Mouse (Mus musculus) monocyte, adult 2 months (primary cell): ENCODE data around the gene Lyst.
"Not testable (repeated sequence)": the region's sequence is repeated elsewhere in the genome, so short reads cannot be mapped to it uniquely, and the experiment has no call there.

Experiments
- DNase-seq, 2 experiments: peaks; one replicate each; pipeline ENCODE4 v3.0.0; 2022; ENCODE audit warnings: low spot score in 2 of 2, low read depth in 1 of 2

Lyst gene

DNA sequence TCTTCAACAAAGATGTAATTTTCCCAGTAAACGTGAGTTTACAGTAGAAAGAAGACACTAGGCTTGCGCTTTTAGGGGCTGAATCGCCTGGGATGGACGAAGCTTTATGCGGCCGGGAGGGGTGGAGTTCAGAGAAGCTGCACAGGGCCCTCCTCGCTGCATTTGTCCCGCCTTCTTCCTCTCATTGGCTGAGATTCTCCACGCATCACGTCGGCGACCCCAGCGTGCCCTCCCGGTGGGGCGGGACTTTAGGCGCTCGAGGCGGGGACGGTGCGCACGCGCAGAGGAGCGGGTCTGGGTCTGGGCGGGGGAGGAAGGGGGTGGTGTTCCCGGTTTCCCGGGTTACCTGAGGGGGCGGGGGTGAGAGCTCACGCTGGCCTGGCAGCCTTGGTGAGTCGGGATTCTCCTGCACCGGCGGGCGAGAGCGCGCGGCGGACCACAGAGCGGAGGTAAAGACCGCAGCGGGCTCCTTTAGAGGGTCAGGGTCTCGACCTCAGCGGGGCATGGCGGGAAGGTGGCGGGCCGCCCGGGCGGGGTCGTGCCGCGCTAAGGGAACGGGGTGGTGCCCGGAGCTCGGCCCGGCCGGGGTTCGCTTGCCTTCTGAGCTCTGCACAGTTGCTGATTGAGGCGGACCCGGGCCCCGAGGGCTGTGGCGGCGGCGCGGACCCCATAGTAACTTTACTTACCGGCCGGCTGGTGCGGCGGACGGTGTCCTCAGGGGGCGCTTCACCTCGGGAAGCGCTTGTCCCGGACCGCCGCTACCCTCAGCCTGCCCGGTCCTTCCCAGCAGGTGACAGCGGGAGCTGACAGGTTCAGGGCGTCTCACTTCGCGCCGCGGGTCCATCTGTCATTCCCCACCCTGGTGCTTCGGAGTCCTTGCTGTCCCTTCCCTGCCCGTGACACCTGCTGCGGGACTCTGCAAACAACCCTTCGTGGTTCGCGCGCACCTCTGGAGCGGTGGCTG is at the start of gene Lyst:
Lyst (plus strand) TSS at position 350 of the 964 bp plus-strand sequence.
- peak; percentile 93 to 94 for DNase-seq

DNA sequence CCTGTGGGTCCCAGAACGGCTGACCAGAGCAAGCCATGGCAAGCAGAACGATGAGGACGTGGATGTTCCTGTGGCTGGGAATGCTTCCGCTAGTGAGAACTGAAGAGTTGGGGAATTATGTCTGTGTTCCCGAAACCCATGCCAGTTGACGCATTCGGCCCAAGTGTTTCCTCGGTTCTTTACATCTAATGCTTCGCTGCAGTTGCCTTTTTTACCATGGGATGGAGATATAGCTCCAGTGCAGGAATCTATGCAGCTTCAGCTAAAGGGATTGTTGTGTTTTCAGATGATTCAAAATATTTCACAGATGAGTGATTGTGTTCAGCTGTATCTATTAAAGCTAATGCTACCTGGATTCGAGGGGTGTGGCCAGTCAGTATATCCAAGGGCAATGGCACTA is 47.1 kb upstream of the Lyst start:
- DNase-seq: not testable (repeated sequence)

DNA sequence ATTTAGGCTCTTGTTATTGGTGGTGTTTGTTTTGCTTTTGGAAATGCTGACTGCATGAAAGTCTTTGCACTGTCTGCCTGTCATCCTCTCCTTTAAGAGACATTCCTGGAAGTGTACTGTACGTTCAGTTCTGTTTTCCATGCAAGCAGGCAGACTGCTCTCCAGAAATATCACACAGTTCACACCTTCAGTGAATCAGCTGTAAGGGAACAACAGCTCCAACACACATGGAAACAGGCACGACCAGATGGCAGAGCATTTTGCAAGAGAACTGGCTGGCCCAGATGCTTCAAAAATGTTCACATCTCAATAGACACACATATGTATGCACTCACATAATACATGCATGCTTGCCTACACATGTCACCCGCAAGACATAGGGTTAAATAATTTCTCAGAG is 43.4 kb upstream of the Lyst start:
- DNase-seq: no peak

DNA sequence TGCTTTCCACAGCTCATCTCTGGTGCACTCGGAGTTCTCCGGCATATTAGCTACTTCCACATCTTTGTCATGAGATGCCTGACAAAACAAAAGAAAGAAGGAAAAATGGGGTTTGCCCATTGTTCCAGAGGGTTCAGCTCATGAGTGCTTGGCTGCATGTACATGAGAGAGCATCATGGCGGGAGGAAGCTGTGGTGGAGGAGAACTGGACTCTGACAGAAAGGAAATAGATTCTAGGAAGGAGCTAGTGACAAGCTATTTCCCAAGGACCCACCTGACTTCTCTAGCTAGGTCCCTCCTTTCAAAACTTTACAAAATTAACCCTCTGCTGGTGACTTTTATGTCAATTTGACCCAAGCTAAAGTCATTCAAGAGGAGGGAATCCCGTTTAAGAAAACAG is 42.3 kb upstream of the Lyst start:
- no peak for DNase-seq

DNA sequence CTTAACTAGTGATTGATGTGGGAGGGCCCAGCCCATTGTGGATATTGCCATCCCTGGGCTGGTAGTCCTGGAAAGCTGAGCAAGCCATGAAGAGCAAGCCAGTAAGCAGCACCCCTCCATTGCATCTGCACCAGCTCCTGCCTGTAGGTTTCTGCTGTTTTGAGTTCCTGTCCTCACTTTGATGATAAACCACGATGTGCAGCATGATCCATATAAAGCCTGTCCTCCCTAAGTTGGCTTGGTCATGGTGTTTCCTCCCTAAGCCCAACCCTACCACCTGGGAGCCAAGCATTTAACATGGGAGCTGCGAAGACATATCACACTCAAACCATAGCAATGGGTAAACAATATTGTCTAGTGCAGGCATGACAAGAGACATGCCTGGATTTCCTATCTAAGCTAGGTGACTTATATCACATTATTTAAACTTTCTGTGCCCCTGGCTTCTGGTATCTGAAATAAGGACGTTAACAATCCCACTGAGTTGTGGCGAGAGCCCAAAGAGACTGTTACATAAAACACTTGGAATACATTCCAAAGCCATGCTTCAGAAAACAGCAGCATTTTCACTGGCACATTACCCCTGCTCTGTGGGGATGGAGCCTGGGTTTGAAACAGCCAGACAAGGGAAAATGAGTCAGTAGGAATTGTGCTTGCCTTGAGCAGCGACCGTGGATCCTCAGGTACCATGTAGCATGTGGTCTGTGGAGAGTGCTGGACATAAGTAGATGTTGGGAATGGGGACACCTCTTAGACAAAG is 41.6 kb upstream of the Lyst start:
- no peak for DNase-seq

DNA sequence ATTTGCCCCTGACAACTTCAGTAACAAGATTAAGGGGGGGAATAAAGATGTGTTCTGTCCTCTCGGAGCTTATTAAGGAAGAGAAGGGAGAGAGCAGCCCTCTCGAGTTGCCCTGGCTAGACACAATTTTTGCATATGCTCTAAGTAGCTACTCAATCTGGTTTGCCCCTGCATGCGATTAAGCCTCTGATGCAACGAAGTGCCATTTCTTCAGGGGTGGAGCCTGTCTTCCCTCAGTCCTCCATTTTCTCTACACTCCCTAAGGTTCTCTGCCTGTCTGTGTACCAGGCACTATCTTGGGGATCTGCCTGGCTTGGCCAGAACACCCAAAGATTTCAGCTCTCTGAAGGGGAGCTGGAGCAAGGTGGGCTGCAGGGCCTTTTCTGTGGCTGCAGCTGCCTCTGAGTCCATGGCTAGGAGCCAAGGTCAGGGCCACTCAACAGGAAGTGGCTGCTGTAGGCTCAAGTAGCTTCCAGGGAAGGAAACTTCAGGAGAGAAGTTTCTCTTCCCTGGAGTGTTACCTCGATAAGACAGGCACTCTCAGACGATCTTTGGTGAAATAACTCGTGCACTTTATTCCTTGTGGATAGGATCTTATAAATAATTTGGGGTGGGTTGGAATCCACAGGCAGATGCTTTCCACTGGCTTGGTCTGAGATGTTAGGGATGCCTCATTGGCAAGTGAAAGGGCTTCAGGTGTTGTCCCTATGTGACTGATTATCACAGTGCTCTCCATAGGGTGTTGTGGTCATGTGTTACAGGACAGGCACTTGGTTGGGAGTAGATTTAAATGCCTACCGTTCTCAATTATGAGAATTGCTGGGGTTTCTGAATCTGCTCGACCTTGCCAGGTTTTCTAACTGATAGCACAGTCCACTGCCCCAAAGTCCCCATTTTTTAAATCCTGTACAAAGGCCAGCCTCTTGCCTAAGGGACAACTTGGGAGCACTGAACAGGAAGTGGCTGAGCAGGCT is 40.2 kb upstream of the Lyst start:
- no peak for DNase-seq

DNA sequence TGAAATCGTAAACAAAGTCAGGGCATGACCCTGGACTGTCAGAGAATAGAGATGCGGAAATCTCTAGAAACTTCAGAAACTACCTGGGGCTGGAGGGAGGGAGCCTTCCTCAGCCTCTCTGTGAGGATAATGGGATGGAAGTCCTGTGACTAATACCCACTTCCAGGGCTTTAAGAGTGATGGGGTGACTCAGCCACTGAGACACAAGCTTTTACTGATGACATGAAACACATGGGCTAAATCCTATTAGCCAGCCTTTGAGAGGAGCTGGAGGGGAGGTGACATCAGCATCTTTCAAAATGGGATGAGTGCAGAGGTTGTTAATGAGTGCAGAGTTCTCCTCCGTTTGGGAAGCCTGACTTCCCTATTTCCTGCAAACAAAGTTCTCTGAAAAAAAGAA is 38.2 kb upstream of the Lyst start:
- no peak for DNase-seq

DNA sequence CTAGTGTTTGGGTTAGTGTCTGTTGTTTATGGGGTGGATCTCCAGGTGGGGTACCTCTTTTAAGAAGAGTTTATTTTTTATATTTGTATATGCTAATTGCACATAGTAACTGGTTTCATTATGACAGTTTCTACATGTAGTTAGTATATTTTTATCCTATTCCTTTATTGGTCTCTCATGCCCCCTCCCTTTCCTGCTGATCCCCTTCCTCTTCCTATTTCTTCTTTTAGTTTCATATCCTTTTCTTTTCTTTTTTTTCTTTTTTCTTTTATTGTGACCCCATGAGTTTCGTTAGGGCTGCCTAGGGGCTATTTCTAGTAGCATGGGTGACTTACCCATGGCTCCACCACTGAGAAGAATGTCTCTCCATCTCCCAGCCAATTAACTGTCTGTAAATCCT is 36.5 kb upstream of the Lyst start:
- no peak for DNase-seq

DNA sequence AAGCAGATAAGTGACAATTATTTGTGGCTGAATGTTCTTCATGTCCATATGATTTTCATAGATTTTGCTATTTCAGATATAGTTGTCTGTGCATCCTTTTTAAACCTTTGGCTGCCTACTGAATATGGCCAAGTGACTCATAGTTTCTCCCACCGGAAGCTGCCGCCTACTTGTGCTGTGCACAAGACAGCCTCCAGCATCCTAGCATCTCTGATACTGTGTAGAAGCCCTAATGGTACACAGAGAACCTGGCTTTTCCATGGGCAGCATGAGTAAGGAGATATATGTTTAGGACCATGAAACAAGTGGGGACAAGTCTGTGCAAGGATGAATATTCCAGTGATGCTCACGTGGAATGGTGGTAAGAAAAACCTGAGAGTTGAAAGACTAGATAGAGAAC is 35.0 kb upstream of the Lyst start:
- no peak for DNase-seq

DNA sequence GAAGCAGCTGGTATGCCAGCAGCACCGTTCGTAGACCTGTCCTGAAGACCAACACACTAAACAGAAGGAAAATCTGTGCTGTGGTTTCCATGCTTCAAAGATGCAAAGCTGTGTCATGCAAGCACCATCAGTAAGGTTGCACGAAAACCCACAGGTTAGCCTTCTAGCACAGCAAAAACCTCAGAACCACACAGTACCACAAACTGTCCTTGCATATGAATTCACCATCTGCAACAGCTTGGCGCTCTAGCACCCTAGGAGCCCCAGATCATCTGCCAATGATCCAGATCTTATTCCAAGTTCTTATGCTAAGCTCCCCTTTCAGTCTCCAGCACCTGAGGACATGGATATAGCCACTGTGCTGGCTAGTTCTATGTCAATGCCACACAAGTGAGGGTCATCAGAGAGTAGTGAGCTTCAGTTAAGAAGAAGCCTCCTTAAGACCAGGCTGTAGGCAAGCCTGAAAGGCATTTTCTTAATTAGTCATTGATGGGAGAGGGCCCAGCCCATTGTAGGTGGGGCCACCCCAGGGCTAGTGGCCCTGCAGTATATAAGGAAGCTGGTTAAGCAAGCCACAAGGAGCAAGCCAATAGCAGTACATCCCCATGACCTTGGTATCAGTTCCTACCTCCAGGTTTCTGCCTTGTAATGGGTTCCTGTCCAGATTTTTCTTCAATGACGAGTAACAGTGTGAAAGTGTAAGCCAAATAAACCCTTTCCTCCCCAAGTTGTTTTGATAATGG is 33.0 kb upstream of the Lyst start:
- DNase-seq: peak; percentile 53 to 60

DNA sequence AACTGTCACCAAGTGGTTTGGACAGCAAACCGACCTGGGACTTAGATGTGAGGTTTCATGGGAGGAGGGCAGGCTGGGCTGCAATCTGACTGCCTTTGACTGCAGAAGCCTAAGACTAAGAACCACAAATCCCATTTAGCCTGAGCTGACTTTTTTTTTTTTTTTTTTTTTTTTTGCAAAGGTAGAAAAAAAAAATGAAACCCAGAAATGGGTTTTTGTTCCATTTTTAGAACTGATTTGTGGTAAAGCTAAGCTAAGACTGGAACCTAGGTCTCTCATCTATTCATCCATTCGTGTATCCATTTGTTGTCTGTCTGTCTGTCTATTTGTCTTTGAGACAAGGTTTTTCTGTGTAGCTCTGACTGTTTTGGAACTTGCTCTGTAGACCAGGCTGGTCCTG is 31.9 kb upstream of the Lyst start:
- no peak for DNase-seq

DNA sequence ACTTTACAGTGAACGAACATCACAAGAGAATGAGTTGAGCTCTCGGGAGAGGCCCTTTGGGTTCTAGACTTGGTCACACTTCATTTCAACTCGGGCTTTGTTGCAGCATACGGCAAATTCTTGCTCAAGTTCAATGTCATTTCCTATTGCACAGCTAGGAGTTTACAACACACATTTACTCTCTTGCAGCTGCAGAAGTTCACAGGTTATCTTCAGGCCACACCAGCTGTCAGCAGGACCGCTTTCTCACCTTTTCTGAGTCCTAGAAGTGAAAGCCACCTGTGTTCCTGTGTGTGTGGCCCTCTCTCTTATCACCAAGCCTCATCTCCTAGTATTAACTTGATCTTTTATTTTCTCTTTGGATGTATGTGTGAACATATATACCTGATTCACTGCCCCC is 31.3 kb upstream of the Lyst start:
- DNase-seq: peak; percentile 32 to 33

DNA sequence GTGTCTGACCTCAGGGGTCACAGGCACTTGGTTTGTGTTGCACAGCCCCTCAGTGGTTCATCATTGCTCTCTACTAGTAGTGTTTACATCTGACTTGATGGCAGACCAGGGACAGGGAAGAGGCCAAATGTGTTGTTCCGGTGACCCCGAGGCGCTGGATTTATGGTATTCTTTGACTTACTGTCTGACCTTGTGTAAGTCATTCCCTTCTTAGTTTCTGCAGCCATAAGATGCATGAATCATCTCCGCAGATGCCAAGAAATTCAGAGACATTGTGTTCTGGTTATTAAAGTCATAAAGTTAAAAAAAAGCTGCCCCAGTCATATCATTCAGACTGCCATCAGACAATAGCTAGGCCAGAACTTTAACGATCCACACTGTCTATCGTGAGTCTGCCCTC is 27.6 kb upstream of the Lyst start:
- DNase-seq: no peak

DNA sequence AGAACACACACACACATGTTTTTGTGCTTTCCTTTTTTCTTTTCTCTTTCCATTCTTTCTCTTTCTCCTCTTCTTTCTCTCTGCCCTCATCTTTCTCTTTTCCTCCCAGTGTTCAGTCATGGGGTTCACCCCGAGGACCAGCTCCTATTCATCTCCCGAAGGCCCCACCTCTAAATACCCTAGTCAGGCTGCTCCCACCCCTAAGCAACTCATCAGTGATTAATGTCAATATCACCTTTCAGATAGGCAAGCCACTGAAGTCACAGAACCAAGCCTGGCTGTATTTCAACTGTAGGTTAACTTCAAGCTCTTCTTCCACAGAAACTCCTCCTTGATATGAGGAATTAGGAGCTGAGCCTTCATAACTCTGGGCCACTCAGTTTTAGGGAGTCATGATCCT is 26.1 kb upstream of the Lyst start:
- no peak for DNase-seq

DNA sequence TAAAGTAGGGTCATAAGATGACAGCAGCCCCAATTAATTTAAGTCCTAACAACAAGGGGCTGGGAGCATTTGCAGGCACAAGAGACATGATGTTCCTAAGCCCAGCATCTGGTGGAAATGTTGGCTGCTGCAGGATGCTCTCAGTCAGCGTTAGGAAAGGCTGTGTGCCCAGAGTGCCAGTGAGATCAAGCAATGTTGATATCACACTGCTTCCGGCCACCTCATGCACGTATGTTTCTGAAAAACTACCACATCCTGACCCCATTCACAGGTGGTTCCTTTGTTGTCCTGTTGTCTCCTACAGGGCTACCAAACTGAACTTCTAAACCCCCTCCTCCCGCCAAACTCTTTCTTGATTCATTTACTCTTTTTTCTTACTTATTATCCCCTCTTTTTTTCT is 25.7 kb upstream of the Lyst start:
- DNase-seq: no peak

DNA sequence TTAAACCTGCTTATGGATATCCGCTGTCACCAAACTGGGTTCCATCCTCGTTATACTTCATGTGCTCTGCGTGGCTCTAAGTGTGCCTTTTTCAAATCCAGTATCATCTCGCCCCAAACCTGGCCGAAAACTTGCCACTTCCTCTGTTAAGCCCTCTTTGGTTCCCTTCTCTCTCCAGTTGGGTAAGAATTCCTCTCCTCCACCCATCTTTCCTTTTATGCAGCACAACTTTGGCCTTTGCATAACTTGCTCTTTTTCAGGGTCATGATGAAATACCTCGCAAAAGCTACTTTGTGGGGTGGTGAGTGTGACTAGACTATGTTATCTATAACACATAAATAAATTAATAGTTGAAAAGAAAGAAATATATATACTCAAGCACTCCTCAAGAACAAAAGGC is 22.6 kb upstream of the Lyst start:
- DNase-seq: no peak

DNA sequence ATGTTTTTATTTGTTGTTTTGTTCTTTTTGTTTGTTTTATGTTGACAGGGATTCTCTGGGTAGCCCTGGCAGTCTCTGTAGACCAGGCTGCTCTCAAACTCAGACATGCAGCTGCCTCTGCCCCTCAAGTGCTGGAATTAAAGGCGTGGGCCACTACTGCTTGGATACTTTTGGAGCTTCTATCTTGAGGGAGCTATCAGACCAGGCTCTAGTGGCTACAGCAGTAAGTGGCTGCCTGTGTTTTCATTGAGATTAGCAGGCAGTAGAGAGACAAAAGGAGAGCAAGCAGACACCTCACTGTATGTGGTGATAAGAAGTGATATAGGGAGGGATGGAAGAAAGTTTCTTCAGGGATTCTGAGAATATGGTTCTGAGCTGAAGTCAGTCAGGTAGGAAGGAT is 21.4 kb upstream of the Lyst start:
- no peak for DNase-seq

DNA sequence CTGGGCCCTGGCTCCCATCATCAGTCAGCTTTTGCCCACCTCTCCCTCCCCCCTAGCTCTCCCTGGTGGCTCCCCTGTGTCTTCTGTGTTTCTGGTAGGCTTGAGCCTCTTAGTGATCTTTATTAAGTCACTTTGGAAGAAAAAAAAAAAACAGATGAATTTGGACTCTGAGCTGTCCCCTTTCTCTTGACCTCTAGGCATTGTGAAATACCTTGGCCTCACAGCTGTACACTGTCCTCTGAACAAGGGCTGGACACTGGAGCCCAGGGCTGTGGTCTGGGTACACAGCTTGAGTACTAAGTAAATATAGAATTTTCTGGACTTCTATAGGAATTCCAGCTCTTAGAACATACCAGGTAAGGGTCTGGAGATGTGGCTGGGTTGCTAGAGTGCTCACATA is 20.6 kb upstream of the Lyst start:
- DNase-seq: no peak

DNA sequence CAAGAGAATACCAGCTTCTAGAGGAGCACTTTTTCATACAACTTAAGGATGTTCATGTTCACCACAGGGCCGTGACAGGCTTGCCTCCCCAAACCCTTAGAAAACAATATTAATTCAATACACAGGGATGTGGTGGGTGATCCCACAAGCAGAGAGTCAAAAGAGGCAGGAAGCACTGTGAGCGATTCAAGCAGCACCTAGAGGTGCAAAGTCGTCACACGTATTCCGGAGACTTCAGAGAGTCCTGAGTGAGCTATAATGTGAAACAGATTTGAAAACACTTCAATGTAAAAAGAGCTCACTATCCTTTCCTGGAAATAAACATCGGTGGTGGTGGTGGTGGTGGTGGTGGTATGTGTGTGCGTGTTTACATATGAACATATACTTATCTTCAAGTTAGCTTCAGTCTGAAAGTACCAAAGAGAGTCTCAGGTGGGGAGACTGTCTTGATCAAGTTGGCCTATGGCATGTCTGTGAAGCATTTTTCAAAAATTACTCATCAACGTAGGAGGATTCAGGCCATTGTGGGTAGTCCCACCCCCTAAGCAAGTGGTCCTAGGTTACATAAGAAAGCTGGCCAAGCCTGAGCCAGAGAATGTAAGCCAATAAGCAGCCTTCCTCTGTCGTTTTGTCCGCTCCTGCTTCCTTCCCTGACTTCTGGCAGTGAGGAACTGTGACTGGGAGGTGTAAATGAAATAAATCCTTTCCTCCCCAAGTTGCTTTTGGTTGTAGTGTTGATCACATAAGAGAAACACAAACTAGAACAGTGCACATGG is 17.9 kb upstream of the Lyst start:
- no peak for DNase-seq

DNA sequence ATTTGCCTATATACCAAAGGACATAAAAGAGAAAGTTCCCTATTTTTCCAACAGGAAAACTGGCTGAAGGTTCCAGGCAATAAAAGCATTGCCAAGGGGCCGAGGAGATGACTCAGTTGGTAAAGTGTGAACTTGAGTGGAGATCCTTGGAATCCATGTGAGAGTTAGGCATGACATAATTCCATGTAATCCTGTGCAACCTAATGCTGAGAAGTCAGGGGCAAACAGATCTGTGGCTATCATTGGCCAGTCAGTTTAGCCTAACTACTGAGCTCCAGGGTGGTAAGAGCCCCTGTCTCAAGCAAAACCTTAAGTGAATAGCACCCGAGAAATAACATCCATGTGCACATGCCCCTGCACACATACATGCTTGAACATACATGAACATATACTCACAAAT is 17.3 kb upstream of the Lyst start:
- DNase-seq: no peak
